Mouse (Mus musculus) limb, embryonic 14.5 days (tissue): ENCODE measurements around the gene Pkd1. TPM values are rescaled to one million over a fixed set of nuclear protein-coding genes. Genes with fewer than 3 reads are reported as not detected.

Experiments
- ATAC-seq: fragments of 200-750 bp; cut with Nextera tagmentation; 2 replicates; pipeline ENCODE4 v1.8.0; 2017; ENCODE audit warnings: low read depth, moderate number of reproducible peaks, moderate TSS enrichment; ENCODE audit not compliant: low FRiP score
- DNase-seq: peaks from one replicate; pipeline ENCODE4 v3.0.0-alpha.2; 2015; ENCODE audit warnings: low spot score
- H3K27ac ChIP-seq: fragments of 300-500 bp; sonication (generic); replicated peaks from 2 replicates; pipeline ENCODE4 v1.5.1; 2014; ENCODE audit warnings: low read depth, mild to moderate bottlenecking, low read length, moderate library complexity, mixed read lengths
- H3K27me3 ChIP-seq: fragments of 300-500 bp; sonication (generic); 2 replicates; pipeline ENCODE4 v1.6.1; 2014; ENCODE audit warnings: low read length, mixed read lengths; ENCODE audit not compliant: control insufficient read depth, insufficient read depth
- H3K36me3 ChIP-seq: fragments of 300-500 bp; sonication (generic); 2 replicates; pipeline ENCODE4 v1.6.1; 2014; ENCODE audit warnings: mild to moderate bottlenecking, low read length, moderate library complexity, mixed read lengths; ENCODE audit not compliant: control insufficient read depth, insufficient read depth
- H3K4me1 ChIP-seq: fragments of 300-500 bp; sonication (generic); 2 replicates; pipeline ENCODE4 v1.6.1; 2014; ENCODE audit warnings: antibody characterized with exemption, low read length, mixed read lengths; ENCODE audit not compliant: control insufficient read depth, insufficient read depth
- H3K4me2 ChIP-seq: fragments of 300-500 bp; sonication (generic); replicated peaks from 2 replicates; pipeline ENCODE4 v1.6.1; 2014; ENCODE audit warnings: low read depth, mild to moderate bottlenecking, low read length, moderate library complexity; ENCODE audit not compliant: severe bottlenecking
- H3K4me3 ChIP-seq: fragments of 300-500 bp; sonication (generic); replicated peaks from 2 replicates; pipeline ENCODE4 v1.5.1; 2014; ENCODE audit warnings: low read length
- H3K9ac ChIP-seq: fragments of 300-500 bp; sonication (generic); 2 replicates; pipeline ENCODE4 v1.6.1; 2014; ENCODE audit warnings: mild to moderate bottlenecking, low read depth, low read length, moderate library complexity; ENCODE audit not compliant: severe bottlenecking
- H3K9me3 ChIP-seq: fragments of 300-500 bp; sonication (generic); 2 replicates; pipeline ENCODE4 v1.6.1; 2016; ENCODE audit warnings: low read length; ENCODE audit not compliant: control insufficient read depth
- POLR2A ChIP-seq: fragments of 200-500 bp; IDR thresholded peaks from 2 replicates; pipeline ENCODE4 v1.8.0; 2012; ENCODE audit warnings: inconsistent platforms, mild to moderate bottlenecking, moderate library complexity, borderline replicate concordance; ENCODE audit not compliant: insufficient read depth, insufficient read length; ENCODE audit errors: extremely low read depth
- WGBS: fragments of 180-500 bp; shearing (Covaris S2); extraction: QIAGEN DNeasy Blood & Tissue Kit; methylation state at CpG from one replicate; pipeline ENCODE4 v1.1.7; 2014; 5-methylcytosine and 5-hydroxymethylcytosine counted together
- polyA plus RNA-seq, 2 experiments: library from polyadenylated mRNA; depleted of rRNA in 1 of 2; stranded (reverse) in 1 of 2; unstranded in 1 of 2; fragments of >200 nt; fragmentation: Nextera tagmentation in 1 of 2; extraction: Ambion mirVana in 1 of 2; gene quantifications; 2 replicates each; pipeline versions ENCODE4 v1.2.1 to v1.2.3; 2012 to 2014

The Pkd1 gene
- polyA plus RNA-seq, 2 experiments, result 50.5 to 73.6 TPM

DNA sequence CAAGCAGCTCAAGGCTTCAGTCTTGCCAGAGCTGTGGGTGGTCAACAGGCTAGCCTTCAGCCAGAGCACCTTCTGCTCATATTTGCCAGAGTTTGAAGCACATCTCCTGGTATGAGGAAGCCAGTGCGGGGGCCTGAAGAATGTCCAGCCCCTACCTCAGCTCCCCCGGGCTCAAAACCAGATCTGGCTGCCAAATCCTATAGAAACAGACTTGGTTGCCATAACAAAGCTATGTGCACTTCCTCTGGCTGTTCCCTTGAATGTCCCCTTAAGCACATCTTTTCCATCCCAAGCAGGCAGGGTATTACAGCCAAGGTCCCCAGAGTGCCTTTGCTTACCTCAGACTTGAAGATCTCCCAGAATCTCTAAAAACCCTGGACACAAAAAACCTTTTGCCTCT, 24.9 kb upstream of the Pkd1 start:
- H3K4me3 ChIP-seq, result no peak overlapping the region
- H3K9ac ChIP-seq, result peak overlapping the region; percentile 34; the same call in 1 of the 2 replicates
- peak; percentile 57 for DNase-seq
- peaks cover 11% of the 10 kb centered on the region for H3K4me1 ChIP-seq
- no peak for ATAC-seq
- H3K9me3 ChIP-seq, result no peaks in the 10 kb centered on the region
- peaks cover 21% of the 10 kb centered on the region for H3K36me3 ChIP-seq
- H3K27me3 ChIP-seq, result no peaks in the 10 kb centered on the region
- H3K4me2 ChIP-seq, result no peak overlapping the region
- WGBS, result 85% methylated on average over 2 of the region's 2 CpGs
- H3K27ac ChIP-seq, result no peak overlapping the region; the same call in 1 of the 2 replicates
- no peak for TF ChIP-seq POLR2A

DNA sequence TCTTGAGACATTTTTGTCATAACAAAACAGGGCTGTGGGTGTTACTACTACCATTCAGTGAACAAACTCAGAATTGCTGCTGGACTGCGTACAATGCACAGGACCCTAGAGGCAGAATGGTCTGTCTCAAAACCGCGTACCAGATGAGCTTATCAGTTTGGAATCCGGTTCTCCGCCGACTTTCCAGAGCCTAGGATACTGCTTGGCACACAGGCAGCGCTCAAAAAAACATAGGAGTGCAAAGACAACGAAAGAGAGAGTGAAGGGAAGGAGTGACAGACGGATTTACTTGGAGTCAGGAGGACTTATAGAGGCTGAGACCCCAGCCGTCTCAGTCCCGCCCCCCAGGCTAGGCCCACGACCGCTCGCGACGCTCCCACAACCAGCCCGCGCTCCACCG, 22.3 kb upstream of the Pkd1 start:
- H3K4me1 ChIP-seq, result peaks cover 25% of the 10 kb centered on the region
- DNase-seq (no peak), ATAC-seq (no peak; the same call in 1 of the 2 replicates)
- peak overlapping the region; percentile 67 for H3K4me2 ChIP-seq
- no peak for TF ChIP-seq POLR2A
- peak overlapping the region; percentile 91 for H3K4me3 ChIP-seq
- peak overlapping the region; percentile 82 for H3K27ac ChIP-seq
- peaks cover 27% of the 10 kb centered on the region for H3K36me3 ChIP-seq
- peak overlapping the region; percentile 87 for H3K9ac ChIP-seq
- WGBS, result 0% methylated on average over 18 of the region's 19 CpGs
- no peaks in the 10 kb centered on the region for H3K27me3 ChIP-seq
- no peaks in the 10 kb centered on the region for H3K9me3 ChIP-seq

DNA sequence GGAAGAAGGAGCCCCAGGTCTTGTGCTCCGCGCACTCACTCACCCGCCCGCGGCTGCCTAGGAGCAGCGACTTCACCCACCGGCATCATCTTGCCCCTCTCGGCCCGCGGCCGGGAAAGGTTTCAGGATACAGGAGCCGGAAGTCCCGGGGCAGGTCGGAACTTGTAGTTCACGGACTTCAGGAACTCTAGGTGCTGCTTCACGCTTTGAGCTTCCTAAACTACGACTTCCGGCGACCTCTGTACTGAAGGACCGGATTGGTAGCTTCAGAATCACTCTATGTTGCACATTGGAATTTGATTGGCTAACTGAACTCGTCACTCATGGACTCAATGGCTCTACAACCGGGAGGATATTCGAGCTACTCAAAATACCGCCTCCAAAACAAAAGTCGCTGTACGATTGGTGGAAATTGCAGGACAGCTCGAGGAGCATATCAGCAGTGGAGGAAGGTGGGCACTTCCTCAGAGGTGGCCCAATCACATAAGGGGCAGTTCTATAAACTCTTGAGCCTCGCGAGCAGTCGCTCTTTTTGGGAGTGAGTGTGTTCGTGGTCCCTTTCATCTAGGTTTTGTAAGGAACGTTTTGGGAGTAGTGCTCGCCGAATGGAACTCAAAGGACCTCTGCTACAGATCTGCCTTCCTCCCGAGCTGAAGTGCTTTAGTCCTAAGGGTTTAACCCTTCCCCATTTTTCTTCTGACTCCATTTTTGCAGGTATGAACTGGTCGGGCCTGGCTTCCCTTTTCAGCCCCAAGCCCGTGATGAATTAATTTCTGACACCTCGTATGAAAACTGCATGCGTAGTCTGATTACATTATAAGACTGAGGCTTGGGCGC, 21.7 kb upstream of the Pkd1 start, which contains the start of gene Traf7:
Gene Traf7 (minus strand): TSS at position 216 of the 837 bp plus-strand sequence.
- peak within 1 kb of the TSS; percentile 91 for H3K4me3 ChIP-seq
- peaks cover 26% of the 10 kb centered on the region for H3K36me3 ChIP-seq
- H3K4me1 ChIP-seq, result peaks cover 31% of the 10 kb centered on the region
- H3K27ac ChIP-seq, result peak within 1 kb of the TSS; percentile 82
- DNase-seq (peak; percentile 100), ATAC-seq (peak; percentile 98)
- H3K27me3 ChIP-seq, result no peaks in the 10 kb centered on the region
- H3K9me3 ChIP-seq, result no peaks in the 10 kb centered on the region
- TF ChIP-seq POLR2A, result peak; percentile 98; the same call in 1 of the 2 replicates
- peak within 1 kb of the TSS; percentile 82 for H3K4me2 ChIP-seq
- WGBS, result under 1% methylated on average over 40 of the region's 40 CpGs
- H3K9ac ChIP-seq, result peak within 1 kb of the TSS; percentile 87

DNA sequence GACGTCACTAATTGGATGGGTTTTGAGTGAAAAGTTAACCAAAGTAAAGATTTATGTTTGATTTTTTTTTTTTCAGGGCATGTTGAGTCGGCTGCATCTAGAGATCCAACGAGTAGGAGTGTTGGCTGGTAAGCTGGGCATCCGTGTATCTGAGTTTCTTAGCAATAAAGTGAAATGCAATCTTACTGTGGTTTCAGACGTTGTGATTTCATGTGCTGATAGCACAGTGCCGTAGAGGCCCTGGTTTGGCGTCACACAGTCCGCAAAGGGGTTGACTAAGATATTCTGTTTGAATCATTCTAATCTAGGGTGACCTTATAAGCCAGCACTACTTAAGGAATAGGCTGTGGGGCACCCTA, 21.1 kb upstream of the Pkd1 start:
- no peaks in the 10 kb centered on the region for H3K27me3 ChIP-seq
- H3K36me3 ChIP-seq, result peaks cover 23% of the 10 kb centered on the region
- no peak for DNase-seq
- peak overlapping the region; percentile 82 for H3K4me2 ChIP-seq
- H3K9ac ChIP-seq, result peak overlapping the region; percentile 75
- WGBS, result 0% methylated on average over 8 of the region's 8 CpGs
- TF ChIP-seq POLR2A, result no peak
- H3K4me1 ChIP-seq, result peaks cover 36% of the 10 kb centered on the region
- peak overlapping the region; percentile 80 for H3K27ac ChIP-seq
- ATAC-seq, result no peak
- peak overlapping the region; percentile 55 for H3K4me3 ChIP-seq
- H3K9me3 ChIP-seq, result no peaks in the 10 kb centered on the region

DNA sequence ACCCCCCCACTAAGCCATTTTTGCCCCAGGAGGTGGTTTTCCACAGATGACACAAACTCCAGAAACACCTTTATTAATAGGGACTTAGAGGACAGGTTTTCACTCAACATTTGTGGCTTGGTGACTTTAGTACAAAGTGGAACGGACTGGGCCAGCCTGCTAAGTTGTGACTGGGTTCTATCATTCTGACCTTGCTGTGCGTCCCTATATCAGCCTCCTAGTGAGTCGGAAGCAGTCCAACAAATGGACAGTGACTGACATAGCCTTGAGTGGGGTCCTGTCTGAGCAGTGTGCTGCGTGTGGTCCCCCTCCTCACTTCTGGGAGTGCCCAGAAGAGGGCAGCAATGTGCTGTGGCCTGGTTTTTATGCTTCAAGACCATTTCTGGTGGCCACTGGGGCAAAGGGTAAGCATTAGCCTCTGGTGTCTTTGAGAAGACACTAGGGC, 20.6 kb upstream of the Pkd1 start:
- 0 out of 2 replicates have a peak overlapping the region, but pooled peaks have one; percentile 80 for H3K27ac ChIP-seq
- 4% methylated on average over 4 of the region's 4 CpGs for WGBS
- DNase-seq (peak; percentile 57), ATAC-seq (no peak)
- H3K9ac ChIP-seq, result peak overlapping the region; percentile 75
- TF ChIP-seq POLR2A, result no peak
- peak overlapping the region; percentile 82 for H3K4me2 ChIP-seq
- peaks cover 23% of the 10 kb centered on the region for H3K36me3 ChIP-seq
- H3K4me1 ChIP-seq, result peaks cover 36% of the 10 kb centered on the region
- H3K27me3 ChIP-seq, result no peaks in the 10 kb centered on the region
- no peaks in the 10 kb centered on the region for H3K9me3 ChIP-seq
- peak overlapping the region; percentile 55 for H3K4me3 ChIP-seq
